In the genomic region with DNA sequence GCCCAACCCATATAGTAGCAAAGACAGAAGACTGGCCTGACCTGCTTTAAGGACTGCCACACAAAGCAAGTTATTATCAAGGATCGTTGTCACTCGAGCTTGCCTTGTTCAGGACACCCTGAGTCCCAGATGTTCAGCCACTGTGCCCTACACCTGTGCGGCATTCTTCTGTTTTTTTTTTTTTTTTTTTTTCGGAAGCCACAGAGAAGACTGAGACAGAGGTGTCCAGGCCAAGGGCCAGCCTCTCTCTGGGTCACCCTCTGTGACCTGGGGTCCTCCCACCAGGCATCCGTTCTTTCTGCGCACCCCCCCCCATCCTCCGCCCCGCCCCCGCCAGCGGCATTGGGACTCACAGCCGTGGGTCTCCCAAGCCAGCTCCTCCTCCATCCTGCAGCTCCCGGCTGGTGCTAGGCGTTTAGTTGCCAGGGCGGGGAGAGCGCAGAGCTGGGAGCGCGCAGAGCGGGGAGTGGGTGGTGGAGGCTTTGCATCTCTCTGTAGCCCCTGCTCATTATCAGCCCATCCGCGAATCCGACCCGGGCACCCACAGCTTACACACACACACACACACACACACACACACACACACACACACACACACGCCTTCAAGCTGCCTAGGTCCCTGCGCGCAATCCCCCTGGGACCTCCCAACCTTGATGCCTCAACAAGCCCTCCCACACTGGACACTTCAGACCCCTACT, we compare ENCODE assay signal across 9 mouse cellular contexts. TPM values are rescaled to one million over a fixed set of nuclear protein-coding genes. Genes with fewer than 3 reads are reported as not detected.
DNase-seq lines count a peak whose midpoint lies in the region; ATAC-seq and TF ChIP-seq lines count a peak whose summit lies in the region.
"Had no signal": no experiment of that assay in that cellular context is flagged by ENCODE, and none has a peak within 500 bp of the region (broad histone marks: within the 10 kb centered on the region; RNA-seq: fewer than 3 reads in every experiment).

A gene (minus strand): TSS at position 387 of the 698 bp plus-strand sequence.

- WGBS in forebrain, postnatal 0 days: 7% methylated on average over 24 of the region's 25 CpGs
- 5% methylated on average over 25 of the region's 25 CpGs for WGBS in neural tube, embryonic 13.5 days

- peak within 1 kb of the TSS; percentile 49 for H3K9ac ChIP-seq in forebrain, postnatal 0 days
- peak within 1 kb of the TSS; percentile 65 for H3K9ac ChIP-seq in neural tube, embryonic 13.5 days

- no peaks in the 10 kb centered on the region for H3K36me3 ChIP-seq in forebrain, postnatal 0 days (ENCODE audit: insufficient read depth)
- no peaks in the 10 kb centered on the region for H3K36me3 ChIP-seq in neural tube, embryonic 13.5 days

- peak within 1 kb of the TSS; percentile 64; the same call in 1 of the 2 replicates for H3K27ac ChIP-seq in forebrain, postnatal 0 days (ENCODE audit: low read depth, low read length)
- H3K27ac ChIP-seq in left cerebral cortex, adult 2 months: no peak within 1 kb of the TSS
- peak within 1 kb of the TSS; percentile 62 for H3K27ac ChIP-seq in neural tube, embryonic 13.5 days (replicated peaks)

- H3K4me1 ChIP-seq in forebrain, postnatal 0 days (ENCODE audit: insufficient read depth): no peaks in the 10 kb centered on the region
- peaks cover 25% of the 10 kb centered on the region for H3K4me1 ChIP-seq in neural tube, embryonic 13.5 days (replicated peaks)

- intact Hi-C loops in left cerebral cortex, adult 2 months (cut with DNase I): loop anchor here (5.0 kb wide), 1 partner anchor 142 kb away; no protein-coding TSS in a partner anchor

- TF ChIP-seq CTCF in forebrain, postnatal 0 days (IDR thresholded peaks at IDR 0.05; ENCODE audit: low read depth): no peak
- no peak for TF ChIP-seq CTCF in left cerebral cortex, adult 2 months (IDR thresholded peaks at IDR 0.05)

- peak; percentile 54 for DNase-seq in kidney, postnatal 10 days
- no peak for DNase-seq in kidney, adult 8-10 months
- DNase-seq in cerebellum, adult 8-10 months: peak; percentile 33
- peak; percentile 77 for DNase-seq in forebrain, postnatal 0 days
- peak; percentile 60 to 62 for DNase-seq in left cerebral cortex, adult 2 months (ENCODE audit: extremely low spot score in 1 of 2, low spot score in 2 of 2)
- DNase-seq in spleen, postnatal 4 days (ENCODE audit: low spot score in 2 of 2): no peak

- peak within 1 kb of the TSS; percentile 74 for H3K4me2 ChIP-seq in forebrain, postnatal 0 days (ENCODE audit: low read depth)
- peak within 1 kb of the TSS; percentile 64 for H3K4me2 ChIP-seq in neural tube, embryonic 13.5 days

- ATAC-seq in forebrain, postnatal 0 days: peak; percentile 94
- peak; percentile 89 for ATAC-seq in neural tube, embryonic 13.5 days (ENCODE audit: low read depth)
- ATAC-seq in erythroblast, adult 5-6 weeks (replicated peaks; ENCODE audit: low FRiP score, poor library complexity, severe bottlenecking): no peak

- no peaks in the 10 kb centered on the region for H3K27me3 ChIP-seq in forebrain, postnatal 0 days (ENCODE audit: insufficient read depth, low read length)
- H3K27me3 ChIP-seq in neural tube, embryonic 13.5 days: no peaks in the 10 kb centered on the region

- no peaks in the 10 kb centered on the region for H3K9me3 ChIP-seq in forebrain, postnatal 0 days (ENCODE audit: low read length)
- H3K9me3 ChIP-seq in neural tube, embryonic 13.5 days: no peaks in the 10 kb centered on the region
- H3K9me3 ChIP-seq: megakaryocyte, embryonic 14.5 days had no signal

- peak within 1 kb of the TSS; percentile 36 for H3K4me3 ChIP-seq in forebrain, postnatal 0 days (ENCODE audit: low read depth, low read length)
- peak within 1 kb of the TSS; percentile 19 for H3K4me3 ChIP-seq in left cerebral cortex, adult 2 months
- H3K4me3 ChIP-seq in neural tube, embryonic 13.5 days: peak within 1 kb of the TSS; percentile 37
- H3K4me3 ChIP-seq: megakaryocyte, embryonic 14.5 days had no signal

RNA-seq across cellular contexts. Expression of the gene that starts here (rescaled TPM):
- 3.3 TPM in 2 replicates for total RNA-seq in forebrain, postnatal 0 days (2014; rRNA removed)
- polyA plus RNA-seq in forebrain, postnatal 0 days (2015; fragmentation: Nextera tagmentation; extraction: Ambion mirVana): 0.25 and 0.50 TPM in 2 replicates
- total RNA-seq in left cerebral cortex, adult 2 months (2021): 1 to 10 TPM; 2.7 to 3.5 TPM
- 0.59 and 0.60 TPM in 2 replicates for polyA plus RNA-seq in neural tube, embryonic 13.5 days (2015; fragmentation: Nextera tagmentation; extraction: Ambion mirVana)
- not detected in 2 replicates for total RNA-seq in erythroblast, adult 5-6 weeks (2015; ENCODE audit: low replicate concordance)
- total RNA-seq in erythroblast, adult 5-6 weeks (2017; ENCODE audit: low replicate concordance): not detected in 2 replicates

Comparison
In these comparisons a context has a peak if more than half of its experiments do, and no peak if none do; other contexts are left out.
1. DNase-seq: peak in kidney, postnatal 10 days (single experiment), cerebellum, adult 8-10 months (single experiment), forebrain, postnatal 0 days (single experiment) and left cerebral cortex, adult 2 months (2 of 2); none in kidney, adult 8-10 months (0 of 2) and spleen, postnatal 4 days (0 of 2).
2. Peak in ATAC-seq, H3K4me3 ChIP-seq, H3K27ac ChIP-seq, H3K9ac ChIP-seq and H3K4me2 ChIP-seq in neural tube, embryonic 13.5 days; RNA of the gene not detected or under 1 TPM.
3. Peak in every context shown above with its lines, with median percentiles within 50 percentile points of each other: H3K4me3 ChIP-seq.